Comparison of ENCODE assay signal across 12 mouse cellular contexts in the genomic region with DNA sequence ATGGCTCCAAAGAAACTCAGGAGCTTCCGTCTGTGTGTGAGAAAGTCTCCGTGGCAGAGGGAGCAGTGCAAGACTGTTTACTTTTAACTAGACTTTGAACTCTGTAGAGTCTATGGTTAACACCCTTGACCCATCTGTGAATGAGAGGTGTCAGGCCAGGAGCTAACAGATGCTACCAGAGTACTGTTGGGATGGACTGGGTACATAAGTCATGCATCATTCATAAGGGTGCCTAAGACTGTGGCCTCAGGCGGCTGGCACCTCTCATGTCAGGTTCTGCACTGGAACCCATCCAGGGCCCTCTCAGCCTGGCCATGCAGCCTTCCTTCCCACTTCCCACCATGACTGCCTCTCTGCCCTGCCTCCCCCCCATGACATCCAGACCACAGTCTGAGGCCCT.
DNase-seq lines count a peak whose midpoint lies in the region; ATAC-seq lines count a peak whose summit lies in the region.
"Had no signal": no experiment of that assay in that cellular context is flagged by ENCODE, and none has a peak within 500 bp of the region (broad histone marks: within the 10 kb centered on the region; RNA-seq: fewer than 3 reads in every experiment).

No protein-coding gene starts in this region.

- H3K27ac ChIP-seq in heart, embryonic 15.5 days: peak overlapping the region; percentile 42; the same call in 1 of the 2 replicates
- peak overlapping the region; percentile 54 for H3K27ac ChIP-seq in hindbrain, embryonic 10.5 days
- H3K27ac ChIP-seq in neural tube, embryonic 14.5 days (ENCODE audit: low read depth, low read length): peak overlapping the region; percentile 70
- H3K27ac ChIP-seq: macrophage had no signal

- H3K4me3 ChIP-seq in heart, embryonic 15.5 days: no peak overlapping the region
- no peak overlapping the region for H3K4me3 ChIP-seq in hindbrain, embryonic 10.5 days
- H3K4me3 ChIP-seq in neural tube, embryonic 14.5 days (ENCODE audit: low read depth, low read length): no peak overlapping the region

- peaks cover 43% of the 10 kb centered on the region for H3K4me1 ChIP-seq in heart, embryonic 15.5 days (replicated peaks)
- H3K4me1 ChIP-seq in hindbrain, embryonic 10.5 days (replicated peaks): peaks cover 66% of the 10 kb centered on the region
- peaks cover 40% of the 10 kb centered on the region for H3K4me1 ChIP-seq in neural tube, embryonic 14.5 days (ENCODE audit: control insufficient read depth, insufficient read depth, low read length)

- DNase-seq in heart, adult 18-20 months: no peak
- no peak for DNase-seq in hindbrain, embryonic 10.5 days (ENCODE audit: low spot score)
- peak; percentile 48 to 59 for DNase-seq in kidney, postnatal 36 days
- DNase-seq in thymus, adult 18-20 months: no peak
- no peak for DNase-seq in thymus, postnatal 14 days
- no peak for DNase-seq in lung, postnatal 25 days (ENCODE audit: low spot score)
- DNase-seq: gastrocnemius, postnatal 10 days; right cerebral cortex, postnatal 25 days had no signal

- no peaks in the 10 kb centered on the region for H3K9me3 ChIP-seq in heart, embryonic 15.5 days (replicated peaks)
- no peaks in the 10 kb centered on the region for H3K9me3 ChIP-seq in hindbrain, embryonic 10.5 days
- H3K9me3 ChIP-seq in neural tube, embryonic 14.5 days (ENCODE audit: control insufficient read depth, low read length): no peaks in the 10 kb centered on the region

- no peak overlapping the region for H3K9ac ChIP-seq in heart, embryonic 15.5 days
- 0 out of 2 replicates have a peak overlapping the region, but pooled peaks have one; percentile 22 for H3K9ac ChIP-seq in neural tube, embryonic 14.5 days (replicated peaks; ENCODE audit: low read depth, low read length)

- 79% methylated on average over 3 of the region's 3 CpGs for WGBS in heart, embryonic 15.5 days
- 72% methylated on average over 3 of the region's 3 CpGs for WGBS in hindbrain, embryonic 10.5 days
- 59% methylated on average over 3 of the region's 3 CpGs for WGBS in neural tube, embryonic 14.5 days

- no peaks in the 10 kb centered on the region for H3K27me3 ChIP-seq in heart, embryonic 15.5 days
- H3K27me3 ChIP-seq in hindbrain, embryonic 10.5 days (ENCODE audit: insufficient read depth, poor library complexity, severe bottlenecking): no peaks in the 10 kb centered on the region
- no peaks in the 10 kb centered on the region for H3K27me3 ChIP-seq in neural tube, embryonic 14.5 days (ENCODE audit: control insufficient read depth, insufficient read depth, low read length)

- H3K36me3 ChIP-seq in heart, embryonic 15.5 days: no peaks in the 10 kb centered on the region; the same call in 1 of the 2 replicates
- H3K36me3 ChIP-seq in hindbrain, embryonic 10.5 days: peaks cover 51% of the 10 kb centered on the region
- peaks cover 25% of the 10 kb centered on the region; the same call in 1 of the 2 replicates for H3K36me3 ChIP-seq in neural tube, embryonic 14.5 days (ENCODE audit: control insufficient read depth, insufficient read depth, low read length)

- ATAC-seq in heart, embryonic 15.5 days (replicated peaks; ENCODE audit: insufficient number of reproducible peaks, insufficient read depth, low FRiP score, low read depth): no peak
- no peak for ATAC-seq in neural tube, embryonic 14.5 days (ENCODE audit: low read depth)
- ATAC-seq: activated CD4-positive, CD25-positive, alpha-beta regulatory T cell, adult 4 months had no signal

- no peak overlapping the region for H3K4me2 ChIP-seq in heart, embryonic 15.5 days
- H3K4me2 ChIP-seq in neural tube, embryonic 14.5 days (ENCODE audit: low read depth, low read length): no peak overlapping the region

Comparison
In these comparisons a context has a peak if more than half of its experiments do, and no peak if none do; other contexts are left out.
1. DNase-seq: peak in kidney, postnatal 36 days (2 of 2); none in heart, adult 18-20 months (0 of 2), hindbrain, embryonic 10.5 days (single experiment), thymus, adult 18-20 months (0 of 2), thymus, postnatal 14 days (single experiment) and lung, postnatal 25 days (single experiment).
2. Peak in every context shown above with its lines, with median percentiles within 50 percentile points of each other: H3K27ac ChIP-seq.